Mouse (Mus musculus) cortical plate, adult 2 months (tissue): ENCODE data around the gene Krt80.

ENCODE experiments used
- CTCF ChIP-seq: fragments of 200-500 bp; IDR thresholded peaks from 2 replicates; pipeline ENCODE4 v1.5.1; 2011; ENCODE audit warnings: mild to moderate bottlenecking, control low read depth, low read length; ENCODE audit not compliant: insufficient read depth; ENCODE audit errors: extremely low read depth
- POLR2A ChIP-seq: fragments of 200-500 bp; IDR thresholded peaks from 2 replicates; pipeline ENCODE4 v1.6.1; 2011; ENCODE audit warnings: mild to moderate bottlenecking, low read length, control low read depth; ENCODE audit not compliant: insufficient read depth; ENCODE audit errors: extremely low read depth

DNA sequence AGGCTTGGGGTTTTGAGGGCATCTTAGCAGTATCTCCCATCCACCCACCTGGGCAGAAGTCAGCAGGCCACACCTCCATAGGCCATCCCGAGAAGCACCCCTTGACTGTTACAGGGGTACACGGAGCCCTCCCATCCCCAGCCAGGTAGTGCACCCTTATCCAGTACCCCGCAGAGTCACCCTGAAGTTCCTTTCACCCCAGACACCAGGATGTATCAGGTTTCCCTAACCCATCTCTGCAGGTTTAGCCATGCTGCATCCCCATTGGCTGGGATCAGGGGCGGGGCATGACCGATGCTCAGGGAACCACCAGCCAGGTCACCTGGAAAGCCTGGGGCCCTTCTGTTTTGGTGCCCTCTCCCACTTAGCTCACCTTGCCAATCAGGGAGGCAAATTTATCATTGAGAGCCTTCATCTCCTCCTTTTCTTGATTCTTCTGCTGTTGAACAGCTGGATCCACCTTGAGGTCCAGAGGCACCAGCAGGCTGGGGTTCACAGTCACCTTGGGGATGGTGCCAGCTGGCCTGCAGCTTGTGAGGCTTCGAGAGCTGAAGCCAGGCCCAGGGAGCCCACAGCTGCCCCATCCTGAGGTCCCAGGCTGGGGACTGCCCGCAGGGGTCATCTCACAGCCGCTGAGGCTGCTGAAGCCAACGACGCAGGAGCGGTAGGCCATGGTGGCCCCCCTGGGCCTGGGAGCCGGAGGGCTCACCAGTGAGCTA, 421 bp downstream of the Krt80 start:
- TF ChIP-seq POLR2A, result no peak
- TF ChIP-seq CTCF, result no peak
